Mouse (Mus musculus) CH12.LX (cell line): Measurements from ENCODE around the gene Gtf2h1. TPM values are rescaled to one million over a fixed set of nuclear protein-coding genes. Genes with fewer than 3 reads are reported as not detected.

Experiments
- DNase-seq: peaks from one replicate; pipeline ENCODE4 v3.0.0-alpha.2; 2013; ENCODE audit errors: extremely low read depth
- H3K27ac ChIP-seq: 2 replicates; pipeline ENCODE4 v1.5.1; 2012; ENCODE audit warnings: low read depth, mild to moderate bottlenecking, control low read depth, moderate library complexity; ENCODE audit not compliant: insufficient read depth
- H3K27me3 ChIP-seq: replicated peaks from 2 replicates; pipeline ENCODE3; 2012; ENCODE audit warnings: inconsistent platforms
- H3K36me3 ChIP-seq, 2 experiments: replicated peaks in 1 of 2; 2 replicates each; pipeline versions ENCODE3 to v1.6.1; 2012; ENCODE audit warnings: inconsistent platforms in 1 of 2, low read length in 1 of 2, mild to moderate bottlenecking in 1 of 2, mixed read lengths in 1 of 2, moderate library complexity in 1 of 2; ENCODE audit not compliant: control insufficient read depth in 1 of 2, insufficient read depth in 1 of 2
- H3K4me1 ChIP-seq, 2 experiments: 2 replicates each; pipeline ENCODE4 v1.6.1; 2012; ENCODE audit warnings: inconsistent platforms in 1 of 2, moderate library complexity in 1 of 2; ENCODE audit not compliant: insufficient read depth in 2 of 2, control insufficient read depth in 1 of 2
- H3K4me2 ChIP-seq: 2 replicates; pipeline ENCODE4 v1.6.1; 2012; ENCODE audit warnings: low read depth, mild to moderate bottlenecking, control low read depth; ENCODE audit not compliant: poor library complexity, insufficient read depth, severe bottlenecking
- H3K4me3 ChIP-seq, 3 experiments: fragments of 150-350 bp in 1 of 3; sonication (generic) in 1 of 3; replicated peaks in 1 of 3; 2 replicates each; pipeline versions ENCODE3 to v1.5.1; 2011 to 2012; ENCODE audit warnings: low read depth in 2 of 3, low read length in 2 of 3, mild to moderate bottlenecking in 2 of 3, moderate library complexity in 2 of 3, control low read depth in 1 of 3, improper control_type of control experiment in 1 of 3, inconsistent platforms in 1 of 3, mixed read lengths in 1 of 3; ENCODE audit not compliant: poor library complexity in 1 of 3
- H3K79me2 ChIP-seq: replicated peaks from 2 replicates; pipeline ENCODE4 v1.6.1; 2012; ENCODE audit warnings: mild to moderate bottlenecking, moderate library complexity; ENCODE audit not compliant: control insufficient read depth, poor library complexity, insufficient read depth, severe bottlenecking; ENCODE audit errors: extremely low read depth
- H3K9ac ChIP-seq: 2 replicates; pipeline ENCODE4 v1.6.1; 2012; ENCODE audit warnings: low read depth, mild to moderate bottlenecking, control low read depth, moderate library complexity; ENCODE audit not compliant: insufficient read depth
- H3K9me3 ChIP-seq: replicated peaks from 2 replicates; pipeline ENCODE3; 2012; ENCODE audit warnings: low read length, inconsistent platforms, mixed read lengths
- CTCF ChIP-seq, 2 experiments: IDR thresholded peaks in 1 of 2; conservative IDR thresholded peaks in 1 of 2; 2 replicates each; pipeline ENCODE4 v1.5.1; 2011 to 2012; ENCODE audit warnings: low read depth in 2 of 2, low read length in 2 of 2, improper control_type of control experiment in 1 of 2, inconsistent platforms in 1 of 2, mild to moderate bottlenecking in 1 of 2, moderate library complexity in 1 of 2
- ELF1 ChIP-seq: IDR thresholded peaks from 2 replicates; pipeline ENCODE4 v1.6.1; 2014; ENCODE audit warnings: low read depth, mild to moderate bottlenecking, inconsistent platforms, low read length, improper control_type of control experiment
- HCFC1 ChIP-seq: IDR thresholded peaks from 2 replicates; pipeline ENCODE4 v1.6.1; 2012; ENCODE audit warnings: low read depth, mild to moderate bottlenecking, inconsistent platforms, low read length, improper control_type of control experiment
- IRF4 ChIP-seq: IDR thresholded peaks from 2 replicates; pipeline ENCODE4 v1.6.1; 2014; ENCODE audit warnings: low read depth, mild to moderate bottlenecking, inconsistent platforms, low read length, improper control_type of control experiment
- JUN ChIP-seq: IDR thresholded peaks from 2 replicates; pipeline ENCODE4 v1.6.1; 2011; ENCODE audit warnings: low read depth, mild to moderate bottlenecking, low read length, improper control_type of control experiment, moderate library complexity; ENCODE audit not compliant: insufficient read depth
- KAT2A ChIP-seq: IDR thresholded peaks from 2 replicates; pipeline ENCODE4 v1.6.1; 2012; ENCODE audit warnings: low read length, improper control_type of control experiment, inconsistent platforms; ENCODE audit not compliant: insufficient replicate concordance
- MAFK ChIP-seq: IDR thresholded peaks from 2 replicates; pipeline ENCODE4 v1.6.1; 2011; ENCODE audit warnings: low read length, improper control_type of control experiment; ENCODE audit not compliant: insufficient replicate concordance
- POLR2A ChIP-seq: IDR thresholded peaks from 2 replicates; pipeline ENCODE4 v1.6.1; 2011; ENCODE audit warnings: low read depth, mild to moderate bottlenecking, improper control_type of control experiment, low read length
- SIN3A ChIP-seq: IDR thresholded peaks from 2 replicates; pipeline ENCODE4 v1.6.1; 2012; ENCODE audit warnings: low read length, improper control_type of control experiment, inconsistent platforms
- TBP ChIP-seq: conservative IDR thresholded peaks from 2 replicates; pipeline ENCODE4 v1.6.1; 2011; ENCODE audit warnings: low read depth, low read length, improper control_type of control experiment
- TCF12 ChIP-seq: IDR thresholded peaks from 2 replicates; pipeline ENCODE4 v1.6.1; 2014; ENCODE audit warnings: low read depth, mild to moderate bottlenecking, inconsistent platforms, low read length, improper control_type of control experiment
- UBTF ChIP-seq: IDR thresholded peaks from 2 replicates; pipeline ENCODE4 v1.6.1; 2012; ENCODE audit warnings: low read depth, mild to moderate bottlenecking, inconsistent platforms, low read length, improper control_type of control experiment, moderate library complexity
- USF1 ChIP-seq: IDR thresholded peaks from 2 replicates; pipeline ENCODE4 v1.6.1; 2014; ENCODE audit warnings: low read depth, mild to moderate bottlenecking, inconsistent platforms, low read length, improper control_type of control experiment
- ZC3H11A ChIP-seq: IDR thresholded peaks from 2 replicates; pipeline ENCODE4 v1.6.1; 2012; ENCODE audit warnings: low read depth, mild to moderate bottlenecking, inconsistent platforms, low read length, improper control_type of control experiment
- ZNF384 ChIP-seq: IDR thresholded peaks from 2 replicates; pipeline ENCODE4 v1.6.1; 2012; ENCODE audit warnings: low read depth, low read length, improper control_type of control experiment, inconsistent platforms
- dilution Hi-C: fragments of 300-500 bp; cut with MboI; formaldehyde crosslinking; loops from 2 replicates; pipeline ENCODE4 v1.14.3; 2020; ENCODE audit warnings: low sequenced_read_pairs; ENCODE audit not compliant: extremely low pct_unique_long_range_greater_than_20kb, extremely low pct_ligation_motif_present
- in situ Hi-C: fragments of 300-500 bp; cut with MboI; formaldehyde crosslinking; loops from 3 replicates; pipeline ENCODE4 v1.14.3; 2019; ENCODE audit warnings: low sequenced_read_pairs, low pct_ligation_motif_present, low pct_unique_long_range_greater_than_20kb, mixed read lengths
- polyA plus RNA-seq: library from polyadenylated mRNA; unstranded; fragments of >175 nt; gene quantifications from 2 replicates; pipeline ENCODE4 v1.2.1, GENCODE M21; 2012; ENCODE audit warnings: low read depth; ENCODE audit not compliant: insufficient read length
- total RNA-seq, 2 experiments: library from RNA; depleted of rRNA; stranded (reverse); fragments of 300-350 nt in 1 of 2; fragments of >200 nt in 1 of 2; gene quantifications; 2 replicates each; pipeline ENCODE4 v1.2.3; 2012 to 2014

The Gtf2h1 gene
- total and polyA plus RNA-seq, 3 experiments, result 79.2 to 172 (median 161) TPM

GRCm38 (mm10) chr7:46849287-46849686 is 53.4 kb downstream of the Gtf2h1 start:
- dilution Hi-C loops, result no loop called here
- peaks cover 0 to 21% of the 10 kb centered on the region in 2 experiments; a peak in 2 of 4 replicates for H3K4me1 ChIP-seq
- H3K4me2 ChIP-seq, result no peak overlapping the region
- peaks cover 18% of the 10 kb centered on the region for H3K79me2 ChIP-seq
- H3K9me3 ChIP-seq, result no peaks in the 10 kb centered on the region
- TF ChIP-seq KAT2A (no peak), CTCF (conservative IDR thresholded peaks at IDR 0.05 in 1 of 2, IDR thresholded peaks at IDR 0.05 in 1 of 2; ENCODE audit: low read depth in 2 of 2, low read length in 2 of 2) (no peak), POLR2A (no peak), MAFK (no peak), ZC3H11A (no peak), SIN3A (no peak), USF1 (no peak), HCFC1 (no peak), TBP (no peak), ELF1 (no peak), UBTF (no peak), IRF4 (no peak), JUN (no peak)
- TF ChIP-seq, all 38 proteins: peak for 0
- in situ Hi-C loops, result loop anchor here (5.0 kb wide), 1 partner anchor 52 kb away; the partner anchor contains the start of genes Gtf2h1 and Hps5
- no peak overlapping the region for H3K9ac ChIP-seq
- H3K36me3 ChIP-seq, result peaks cover 46 to 63% of the 10 kb centered on the region in 2 experiments
- DNase-seq, result no peak
- H3K4me3 ChIP-seq, result no peak overlapping the region
- H3K27me3 ChIP-seq, result no peaks in the 10 kb centered on the region
- H3K27ac ChIP-seq, result no peak overlapping the region

GRCm38 (mm10) chr7:46851026-46851425 is 55.1 kb downstream of the Gtf2h1 start:
- H3K27ac ChIP-seq, result no peak overlapping the region
- H3K4me3 ChIP-seq, result no peak overlapping the region
- H3K9ac ChIP-seq, result no peak overlapping the region
- no peak overlapping the region for H3K4me2 ChIP-seq
- peaks cover 62 to 79% of the 10 kb centered on the region in 2 experiments for H3K36me3 ChIP-seq
- no peak for DNase-seq
- peaks cover 0 to 20% of the 10 kb centered on the region in 2 experiments; a peak in 2 of 4 replicates for H3K4me1 ChIP-seq
- in situ Hi-C loops (no loop called here), dilution Hi-C loops (no loop called here)
- TF ChIP-seq ZNF384 (no peak), TCF12 (no peak), CTCF (conservative IDR thresholded peaks at IDR 0.05 in 1 of 2, IDR thresholded peaks at IDR 0.05 in 1 of 2; ENCODE audit: low read depth in 2 of 2, low read length in 2 of 2) (peak; percentile 22 to 47; a peak in 3 of 4 replicates)
- no peaks in the 10 kb centered on the region for H3K9me3 ChIP-seq
- H3K79me2 ChIP-seq, result peaks cover 15% of the 10 kb centered on the region
- H3K27me3 ChIP-seq, result no peaks in the 10 kb centered on the region
